Mouse (Mus musculus): ENCODE measurements around the gene Ildr1.

The Ildr1 gene

GRCm38 (mm10) chr16:36693818-36694413 lies at the start of gene Ildr1:
Gene Ildr1, plus strand, starts transcription at chr16:36693978.
- DNase-seq (ENCODE audit: extremely low read depth, low read depth, low spot score) = no peak

GRCm38 (mm10) chr16:36645124-36645523 lies 48.7 kb upstream of the Ildr1 start:
- no peak for DNase-seq (ENCODE audit: extremely low read depth, low read depth, low spot score)

DNA sequence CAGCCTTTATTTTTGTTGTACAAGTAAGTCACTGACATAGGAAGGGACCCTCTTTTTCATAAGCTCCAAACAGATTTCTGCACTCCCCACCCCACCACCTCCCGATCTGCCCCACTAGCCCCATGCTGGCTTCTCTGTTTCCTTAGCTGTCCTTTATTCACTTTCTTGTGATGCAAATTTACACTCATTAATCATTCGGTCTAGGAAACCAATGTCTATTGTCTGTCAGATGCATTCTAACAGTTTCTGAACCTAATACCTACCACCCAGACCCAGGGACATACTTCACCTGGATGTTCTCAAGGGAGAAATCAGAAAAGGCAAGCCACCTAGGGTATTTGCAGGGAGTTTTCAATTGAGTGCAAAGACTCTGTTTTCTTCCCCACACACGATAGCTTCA lies 44.5 kb upstream of the Ildr1 start:
- DNase-seq (ENCODE audit: extremely low read depth, low read depth, low spot score) = no peak

DNA sequence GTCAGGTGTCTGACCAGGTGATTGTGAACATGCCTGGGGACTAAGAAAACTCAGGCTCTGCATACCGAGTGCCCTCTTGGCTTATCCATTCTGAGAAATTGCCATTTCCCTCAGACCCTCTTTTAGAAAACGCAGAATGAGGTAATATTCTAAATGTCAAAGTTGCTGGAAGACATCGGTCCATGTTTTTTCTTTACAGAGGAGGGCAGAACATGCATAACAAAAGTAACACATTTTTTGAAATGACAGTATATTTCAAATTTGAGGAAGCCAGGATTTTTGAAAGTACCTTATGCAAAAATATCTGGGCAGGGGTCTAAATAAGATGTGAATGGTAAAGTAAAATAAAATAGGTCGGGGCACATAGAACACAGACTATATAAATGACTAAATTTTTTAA lies 43.3 kb upstream of the Ildr1 start:
- DNase-seq (ENCODE audit: extremely low read depth, low read depth, low spot score) = no peak

DNA sequence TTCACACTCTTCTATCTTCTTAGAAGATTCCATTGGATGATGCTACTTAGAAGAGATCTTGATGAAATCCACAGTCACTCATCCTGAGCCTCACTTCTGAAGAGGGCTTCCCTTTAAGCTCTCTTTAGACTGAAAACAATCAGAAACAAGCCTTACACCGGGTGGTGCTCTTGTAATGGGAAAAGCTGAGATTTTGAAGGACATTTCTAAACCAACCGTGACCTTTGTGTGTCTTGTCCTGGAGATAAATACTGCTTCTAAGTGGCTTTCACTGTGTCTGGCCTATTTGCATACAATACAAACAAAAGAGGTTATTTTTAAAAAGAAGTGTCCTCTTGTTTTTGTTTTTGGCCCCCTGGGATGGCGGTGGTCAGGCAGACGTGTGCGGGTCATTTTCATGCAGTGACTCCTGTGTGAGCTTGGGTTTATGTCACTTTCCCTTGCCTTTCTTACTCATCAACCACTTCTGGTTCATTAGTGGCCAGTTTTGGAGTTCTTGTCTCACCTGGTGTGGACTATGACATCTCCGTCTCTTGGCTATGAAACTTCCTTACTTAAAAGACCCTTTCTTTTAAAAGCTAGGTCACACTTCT lies 42.5 kb upstream of the Ildr1 start:
- DNase-seq (ENCODE audit: extremely low read depth, low read depth, low spot score) = no peak

DNA sequence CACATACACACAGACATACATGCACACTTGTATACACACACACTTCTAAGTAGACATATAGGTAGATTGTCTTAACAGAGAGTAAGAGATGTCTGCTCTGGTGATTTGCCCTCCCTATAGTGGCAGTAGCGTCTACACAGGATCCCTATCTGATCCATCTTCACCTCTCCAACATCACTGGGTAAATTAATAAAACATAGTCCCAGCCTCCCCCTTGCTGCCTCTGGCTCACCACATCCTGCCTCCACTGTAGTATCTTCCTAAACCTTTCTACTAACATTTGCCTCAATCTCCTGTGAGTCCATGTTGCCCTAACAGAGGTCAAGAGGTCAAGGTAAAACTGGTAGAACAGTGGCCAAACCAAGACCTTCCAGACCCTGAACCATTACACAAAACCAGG lies 38.6 kb upstream of the Ildr1 start:
- DNase-seq (ENCODE audit: extremely low read depth, low read depth, low spot score) = no peak

- DNase-seq (ENCODE audit: extremely low read depth, low read depth, low spot score) = peak; percentile 18
Observed at GRCm38 (mm10) chr16:36655910-36656309, 37.9 kb upstream of the Ildr1 start.

DNA sequence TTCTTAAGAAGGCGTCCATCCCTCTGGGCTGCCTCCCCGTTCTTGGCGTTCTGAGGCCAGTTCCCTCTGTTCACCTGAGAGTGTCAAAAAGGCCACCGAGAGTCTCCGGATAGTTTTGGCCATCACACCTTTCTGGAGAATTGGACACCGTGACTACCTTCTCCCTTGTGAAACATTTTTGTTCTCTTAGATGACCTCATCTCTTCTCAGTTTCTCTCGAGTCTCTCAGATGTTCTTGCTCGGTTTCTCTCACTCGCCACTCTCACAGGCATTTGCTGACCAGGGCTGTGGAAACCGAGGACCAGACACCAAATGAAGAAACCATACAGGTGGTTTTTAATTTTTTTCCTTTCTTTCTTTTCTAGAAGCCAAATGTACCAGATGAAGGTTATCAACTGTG lies 32.4 kb upstream of the Ildr1 start:
- no peak for DNase-seq (ENCODE audit: extremely low read depth, low read depth, low spot score)

- DNase-seq (ENCODE audit: extremely low read depth, low read depth, low spot score) = no peak
Observed at GRCm38 (mm10) chr16:36663484-36663883, 30.3 kb upstream of the Ildr1 start.

DNA sequence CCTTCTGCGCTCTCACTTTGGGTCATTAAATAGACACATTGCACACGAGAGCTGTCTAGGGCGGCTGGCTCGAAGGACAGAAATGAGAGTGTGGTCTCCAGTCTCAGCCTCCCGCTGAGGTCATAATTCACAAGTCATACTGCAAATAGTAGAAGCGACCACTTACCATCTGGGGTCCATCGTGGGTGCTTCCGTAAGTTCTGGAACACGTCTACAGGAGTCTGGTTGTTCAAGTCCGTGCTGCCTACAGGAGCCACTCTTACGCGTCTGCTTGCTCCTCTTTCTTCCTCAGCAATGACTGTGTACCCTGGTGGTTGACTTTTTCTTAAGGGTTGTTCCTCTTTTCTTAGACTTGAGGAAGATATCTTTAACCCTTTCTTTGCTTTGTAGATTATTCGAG lies 28.0 kb upstream of the Ildr1 start, which contains the start of gene Cd86:
Gene Cd86, minus strand, starts transcription at position 300 of the 400 bp plus-strand sequence.
- DNase-seq (ENCODE audit: extremely low read depth, low read depth, low spot score) = no peak

DNA sequence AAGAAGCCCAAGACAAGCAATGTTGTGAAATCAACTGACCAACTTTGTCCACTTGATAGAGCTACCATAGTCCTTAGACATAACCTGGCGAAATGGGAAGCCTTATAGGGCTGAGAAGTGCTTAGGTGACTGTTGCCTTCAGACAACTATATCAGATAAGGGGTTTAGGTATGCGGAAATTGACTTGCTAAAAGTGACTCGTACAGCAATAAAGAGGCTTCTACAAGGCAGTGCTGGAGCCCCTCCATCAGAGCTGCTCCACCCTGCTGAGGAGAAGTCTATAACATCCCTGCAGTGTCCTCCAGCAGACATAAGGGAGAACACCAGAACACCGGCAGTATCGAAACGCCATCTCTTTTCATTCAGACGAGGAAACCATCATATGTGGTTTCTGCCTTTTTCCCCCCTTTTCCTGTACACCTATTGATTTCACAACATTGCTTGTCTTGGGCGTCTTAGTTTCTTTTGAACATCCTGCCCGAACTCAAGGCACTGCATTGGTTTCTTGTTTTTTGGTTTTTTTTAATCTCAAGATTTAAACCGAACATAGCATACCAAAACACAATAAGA lies 27.2 kb upstream of the Ildr1 start:
- no peak for DNase-seq (ENCODE audit: extremely low read depth, low read depth, low spot score)

DNA sequence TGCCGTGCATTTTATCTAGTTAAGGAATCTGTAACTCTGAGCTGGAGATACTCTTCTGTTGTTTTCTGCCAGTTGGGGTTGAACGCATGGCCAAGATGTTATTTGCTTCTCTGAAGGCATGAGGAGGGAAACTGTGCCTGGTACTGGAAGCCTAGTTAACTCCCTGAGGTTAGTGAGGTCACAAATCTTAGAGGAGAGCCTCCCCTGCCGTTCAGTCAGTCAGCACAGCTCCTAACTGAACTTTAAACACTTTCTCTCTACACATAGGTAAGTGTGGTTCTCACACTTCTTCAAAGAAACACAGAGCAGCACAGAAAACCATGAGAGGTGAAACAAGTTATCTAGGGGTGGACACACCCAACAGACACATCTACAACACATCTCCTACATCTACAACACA lies 23.2 kb upstream of the Ildr1 start:
- no peak for DNase-seq (ENCODE audit: extremely low read depth, low read depth, low spot score)

GRCm38 (mm10) chr16:36673196-36673595 lies 20.6 kb upstream of the Ildr1 start:
- DNase-seq (ENCODE audit: extremely low read depth, low read depth, low spot score) = no peak

DNA sequence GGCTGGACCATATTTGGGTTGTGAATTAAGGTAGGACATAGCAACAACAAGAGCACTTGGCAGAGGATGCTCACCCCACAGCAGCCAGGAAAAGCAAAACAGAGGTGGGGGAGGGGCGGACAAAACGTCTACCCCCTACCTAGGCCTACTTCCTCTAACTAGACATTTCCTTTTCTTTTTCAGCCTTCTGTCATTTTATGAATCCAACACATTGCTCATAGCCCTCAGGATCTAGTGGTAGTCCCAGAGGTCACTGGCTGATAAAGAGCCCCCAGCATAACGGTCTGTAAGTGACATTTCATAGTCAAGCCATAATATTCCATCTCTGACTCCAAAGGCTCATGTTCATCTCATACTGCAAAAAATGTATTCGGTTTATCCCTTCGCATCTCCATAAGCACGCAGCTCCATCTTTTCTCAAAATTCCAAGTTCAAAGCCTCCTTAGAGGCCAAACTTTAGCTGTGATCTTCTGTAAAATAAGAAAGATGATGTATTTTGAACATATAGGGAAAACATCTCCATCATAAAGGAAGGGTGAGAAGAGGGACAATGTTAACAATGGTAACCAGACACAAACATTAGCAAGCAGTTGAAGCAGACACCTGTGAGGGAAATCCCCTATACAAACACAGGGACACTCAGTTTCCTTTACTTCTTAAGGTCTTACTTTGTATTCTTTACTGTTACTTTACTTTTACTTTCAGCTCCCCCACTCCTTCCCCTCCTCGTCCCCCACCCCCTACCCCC lies 19.1 kb upstream of the Ildr1 start:
- no peak for DNase-seq (ENCODE audit: extremely low read depth, low read depth, low spot score)

DNA sequence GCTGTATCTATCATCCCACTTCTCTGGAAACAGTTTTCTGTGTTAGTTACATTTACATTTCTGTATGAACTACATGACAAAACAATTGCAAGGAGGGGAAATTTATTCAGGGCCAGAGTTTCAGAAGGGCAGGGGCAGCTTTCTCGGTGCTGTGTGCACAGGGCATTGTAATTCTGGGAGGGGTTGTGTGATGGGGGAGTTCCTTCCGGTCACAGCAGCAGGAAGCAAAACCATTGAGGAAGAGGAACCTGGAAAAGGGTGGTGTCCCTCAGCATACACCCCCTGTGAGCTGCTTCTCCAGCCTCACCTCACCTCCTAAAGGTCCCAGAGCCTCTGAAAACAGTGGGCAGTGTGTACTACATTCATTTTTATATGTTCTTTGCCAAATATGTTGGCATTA lies 18.5 kb upstream of the Ildr1 start:
- no peak for DNase-seq (ENCODE audit: extremely low read depth, low read depth, low spot score)

DNA sequence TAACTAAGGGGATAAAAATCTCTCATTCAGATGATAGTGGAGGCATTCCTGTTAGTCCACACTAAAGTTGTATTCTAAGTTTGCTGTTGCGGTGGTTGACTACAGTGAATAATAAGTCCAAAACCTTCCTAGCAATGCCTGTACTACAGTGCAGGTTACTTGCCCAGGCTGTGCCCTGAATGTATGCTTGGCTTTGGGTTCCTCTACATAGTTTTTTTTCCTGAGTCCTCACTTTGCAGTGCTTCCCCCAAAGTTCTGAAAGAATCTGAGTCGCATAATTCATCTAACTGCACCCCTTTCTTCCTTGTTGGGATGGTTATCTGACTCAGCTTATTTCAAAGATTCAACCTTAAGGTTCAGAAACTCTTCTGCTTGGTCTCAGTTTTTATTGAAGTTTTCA lies 17.9 kb upstream of the Ildr1 start:
- DNase-seq (ENCODE audit: extremely low read depth, low read depth, low spot score) = no peak

DNA sequence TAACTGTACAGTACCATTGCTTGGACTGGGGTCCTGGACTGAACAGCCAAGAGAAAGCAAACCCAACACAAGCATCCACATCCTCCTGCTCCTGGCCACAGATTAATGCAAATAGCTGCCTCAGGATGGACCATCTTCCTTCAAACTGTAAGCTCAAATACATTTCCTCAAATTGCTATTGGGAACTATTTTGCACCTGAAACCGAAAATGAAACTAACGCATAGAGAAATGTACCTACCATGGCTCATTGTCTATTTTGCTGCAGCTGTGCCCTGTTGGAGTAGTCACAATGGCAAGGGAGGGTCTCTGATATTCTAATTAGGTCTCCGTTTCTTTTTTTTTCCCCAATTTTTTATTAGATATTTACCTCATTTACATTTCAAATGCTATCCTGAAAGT lies 11.9 kb upstream of the Ildr1 start:
- DNase-seq (ENCODE audit: extremely low read depth, low read depth, low spot score) = no peak

DNA sequence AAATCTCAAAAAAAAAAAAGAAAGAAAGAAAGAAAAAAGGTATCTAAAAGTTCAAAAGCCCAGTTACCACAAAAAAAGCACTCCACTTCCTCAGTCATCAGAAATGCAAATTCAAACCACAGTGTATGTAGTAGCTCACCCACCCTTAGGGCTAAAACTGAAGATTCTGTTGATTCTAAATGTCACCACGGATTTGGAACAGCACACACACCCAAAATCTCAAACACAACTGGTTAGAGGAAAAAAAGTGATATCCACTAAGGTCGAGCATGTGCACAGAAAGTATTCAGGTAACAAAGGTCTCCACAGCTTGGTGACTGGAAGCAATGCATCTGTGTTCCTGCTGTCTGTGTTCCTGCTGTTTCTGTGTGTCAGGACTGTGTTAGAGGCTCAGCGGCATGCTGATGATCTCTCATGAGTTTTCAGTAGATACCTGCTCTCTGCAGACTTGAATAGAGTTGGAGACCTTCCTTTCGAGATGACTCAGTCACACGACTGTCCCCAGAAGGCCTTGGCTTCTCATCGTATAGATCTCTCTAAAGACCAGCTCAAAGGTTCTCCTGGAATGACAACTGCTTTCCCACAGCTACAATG lies 9.4 kb upstream of the Ildr1 start:
- no peak for DNase-seq (ENCODE audit: extremely low read depth, low read depth, low spot score)

GRCm38 (mm10) chr16:36688076-36688475 lies 5.7 kb upstream of the Ildr1 start:
- no peak for DNase-seq (ENCODE audit: extremely low read depth, low read depth, low spot score)

DNA sequence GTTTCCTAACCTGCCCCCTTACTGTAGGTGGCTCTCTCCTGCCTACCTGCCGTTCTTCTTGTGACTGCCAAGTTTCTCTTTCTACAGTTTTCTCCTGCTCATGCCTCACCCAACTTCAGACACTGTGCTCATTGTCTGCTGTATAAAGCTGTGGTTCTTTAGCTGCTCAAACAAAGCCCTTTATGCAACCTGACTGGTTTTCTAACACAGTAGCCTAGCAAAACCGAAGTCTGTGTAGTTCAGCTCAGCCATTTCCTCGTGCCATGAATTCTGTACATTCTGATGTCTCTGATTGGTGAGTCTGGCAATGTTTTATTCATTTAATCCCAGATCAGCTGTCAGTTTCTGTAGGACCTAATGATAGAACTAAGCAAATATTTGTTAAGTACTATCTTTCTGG lies 2.3 kb upstream of the Ildr1 start:
- DNase-seq (ENCODE audit: extremely low read depth, low read depth, low spot score) = no peak

GRCm38 (mm10) chr16:36694798-36695290 lies 1.1 kb downstream of the Ildr1 start:
- DNase-seq (ENCODE audit: extremely low read depth, low read depth, low spot score) = no peak

- DNase-seq (ENCODE audit: extremely low read depth, low read depth, low spot score) = no peak
Observed at GRCm38 (mm10) chr16:36697331-36697730, 3.6 kb downstream of the Ildr1 start.
